Mouse (Mus musculus) heart, embryonic 13.5 days (tissue): ENCODE measurements around the gene Acss2. TPM values are rescaled to one million over a fixed set of nuclear protein-coding genes. Genes with fewer than 3 reads are reported as not detected.
"Not testable (repeated sequence)": the region's sequence is repeated elsewhere in the genome, so short reads cannot be mapped to it uniquely, and the experiment has no call there.

Source experiments
- ATAC-seq: fragments of 200-750 bp; cut with Nextera tagmentation; 2 replicates; pipeline ENCODE4 v1.8.0; 2017; ENCODE audit warnings: moderate TSS enrichment; ENCODE audit not compliant: insufficient number of reproducible peaks, low FRiP score, low TSS enrichment; ENCODE audit errors: extremely low read depth
- H3K27ac ChIP-seq: fragments of 300-500 bp; sonication (generic); replicated peaks from 2 replicates; pipeline ENCODE4 v1.5.1; 2015; ENCODE audit warnings: moderate library complexity, mild to moderate bottlenecking, inconsistent platforms
- H3K27me3 ChIP-seq: fragments of 300-500 bp; sonication (generic); replicated peaks from 2 replicates; pipeline ENCODE4 v1.6.1; 2015; ENCODE audit warnings: mild to moderate bottlenecking, inconsistent platforms
- H3K36me3 ChIP-seq: fragments of 300-500 bp; sonication (generic); 2 replicates; pipeline ENCODE4 v1.6.1; 2015; ENCODE audit warnings: mild to moderate bottlenecking, inconsistent platforms
- H3K4me1 ChIP-seq: fragments of 300-500 bp; sonication (generic); 2 replicates; pipeline ENCODE4 v1.6.1; 2015; ENCODE audit warnings: inconsistent platforms
- H3K4me2 ChIP-seq: fragments of 300-500 bp; sonication (generic); 2 replicates; pipeline ENCODE4 v1.6.1; 2015; ENCODE audit warnings: inconsistent platforms, mild to moderate bottlenecking, moderate library complexity
- H3K4me3 ChIP-seq: fragments of 300-500 bp; sonication (generic); 2 replicates; pipeline ENCODE4 v1.5.1; 2015; ENCODE audit warnings: moderate library complexity, mild to moderate bottlenecking, inconsistent platforms
- H3K9ac ChIP-seq: fragments of 300-500 bp; sonication (generic); 2 replicates; pipeline ENCODE4 v1.6.1; 2015; ENCODE audit warnings: inconsistent platforms, mild to moderate bottlenecking, moderate library complexity
- H3K9me3 ChIP-seq: fragments of 300-500 bp; sonication (generic); 2 replicates; pipeline ENCODE4 v1.6.1; 2016; ENCODE audit warnings: inconsistent platforms
- WGBS: fragments of 180-500 bp; shearing (Covaris S2); methylation state at CpG from one replicate; pipeline ENCODE4 v1.1.7; 2015; ENCODE audit warnings: mixed read lengths; 5-methylcytosine and 5-hydroxymethylcytosine counted together
- polyA plus RNA-seq: library from polyadenylated mRNA; unstranded; fragments of >200 nt; fragmentation: Nextera tagmentation; extraction: Ambion mirVana; gene quantifications from 2 replicates; pipeline ENCODE4 v1.2.1, GENCODE M21; 2015

The Acss2 gene
- polyA plus RNA-seq, 1 experiment from 2014 or later, result 13.1 TPM

GRCm38 (mm10) chr2:155512479-155512878 lies 5.3 kb upstream of the Acss2 start:
- 53% methylated on average over 4 of the region's 4 CpGs for WGBS
- Histone ChIP-seq H3K4me3 (no peak overlapping the region), H3K36me3 (no peaks in the 10 kb centered on the region), H3K9me3 (no peaks in the 10 kb centered on the region), H3K9ac (no peak overlapping the region), H3K27ac (no peak overlapping the region), H3K27me3 (peaks cover 30% of the 10 kb centered on the region), H3K4me1 (peaks cover 21% of the 10 kb centered on the region), H3K4me2 (no peak overlapping the region)
- ATAC-seq, result no peak

DNA sequence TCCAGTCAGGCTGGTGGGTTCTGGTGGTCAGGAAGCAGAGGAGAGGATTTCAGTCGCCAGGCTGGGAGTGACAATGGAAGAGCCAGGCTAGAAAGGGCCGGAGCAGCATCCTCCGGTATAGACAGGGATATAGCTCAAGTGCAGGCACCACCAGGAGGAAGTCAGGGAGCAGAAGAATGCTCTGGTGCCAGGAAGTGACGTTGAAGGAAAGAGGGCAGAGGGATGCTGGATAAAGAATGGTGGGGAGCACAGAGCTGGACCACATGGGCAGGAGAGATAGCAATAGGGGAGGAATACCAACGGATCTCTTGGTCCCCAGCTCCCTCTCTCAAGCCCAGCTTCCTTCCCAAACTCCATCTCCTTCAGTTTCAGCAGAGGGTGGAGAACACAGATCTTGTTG lies 4.2 kb upstream of the Acss2 start:
- no peak overlapping the region for H3K4me2 ChIP-seq
- 57% methylated on average over 5 of the region's 5 CpGs for WGBS

GRCm38 (mm10) chr2:155514666-155515065 lies 3.1 kb upstream of the Acss2 start:
- Histone ChIP-seq H3K4me1 (peaks cover 22% of the 10 kb centered on the region), H3K4me2 (peak overlapping the region; percentile 71)
- no peak for ATAC-seq

More for the DNA sequence above, 4.2 kb upstream of the Acss2 start:
- H3K9ac ChIP-seq, result no peak overlapping the region
- no peak for ATAC-seq
- no peak overlapping the region for H3K4me3 ChIP-seq
- no peak overlapping the region for H3K27ac ChIP-seq
- H3K9me3 ChIP-seq, result no peaks in the 10 kb centered on the region
- peaks cover 30% of the 10 kb centered on the region for H3K27me3 ChIP-seq
- peaks cover 17% of the 10 kb centered on the region for H3K4me1 ChIP-seq
- H3K36me3 ChIP-seq, result no peaks in the 10 kb centered on the region

DNA sequence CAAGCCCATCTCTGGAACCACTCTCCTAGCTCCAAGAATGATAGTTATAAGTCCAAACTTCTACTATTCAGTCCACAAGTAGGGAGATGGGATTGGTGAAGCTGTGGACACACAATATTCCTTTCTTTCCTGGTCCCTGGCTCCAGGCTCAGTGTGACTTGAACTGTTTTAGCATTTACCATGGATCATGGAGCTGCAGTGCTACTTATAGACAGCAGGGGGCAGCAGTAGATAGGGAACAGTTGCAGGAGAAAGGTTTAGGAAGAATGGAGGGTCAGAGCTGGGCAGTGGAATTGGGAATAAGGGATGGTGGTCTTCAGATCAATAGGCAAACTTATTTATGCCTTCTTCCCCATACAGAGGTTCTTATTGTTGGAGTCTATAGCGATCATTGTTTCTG lies 1.8 kb upstream of the Acss2 start:
- Histone ChIP-seq H3K4me3 (no peak overlapping the region), H3K9me3 (no peaks in the 10 kb centered on the region), H3K4me1 (peaks cover 22% of the 10 kb centered on the region), H3K9ac (no peak overlapping the region), H3K27me3 (peaks cover 30% of the 10 kb centered on the region), H3K36me3 (no peaks in the 10 kb centered on the region), H3K4me2 (no peak overlapping the region), H3K27ac (no peak overlapping the region)
- ATAC-seq, result no peak
- WGBS, result 8% methylated on average over 1 of the region's 1 CpGs

More at GRCm38 (mm10) chr2:155514666-155515065, 3.1 kb upstream of the Acss2 start:
- 2% methylated on average over 23 of the region's 23 CpGs for WGBS
- no peaks in the 10 kb centered on the region for H3K36me3 ChIP-seq
- H3K27ac ChIP-seq, result no peak overlapping the region
- no peaks in the 10 kb centered on the region for H3K9me3 ChIP-seq
- peak overlapping the region; percentile 48 for H3K4me3 ChIP-seq
- H3K27me3 ChIP-seq, result peaks cover 30% of the 10 kb centered on the region
- H3K9ac ChIP-seq, result peak overlapping the region; percentile 72

DNA sequence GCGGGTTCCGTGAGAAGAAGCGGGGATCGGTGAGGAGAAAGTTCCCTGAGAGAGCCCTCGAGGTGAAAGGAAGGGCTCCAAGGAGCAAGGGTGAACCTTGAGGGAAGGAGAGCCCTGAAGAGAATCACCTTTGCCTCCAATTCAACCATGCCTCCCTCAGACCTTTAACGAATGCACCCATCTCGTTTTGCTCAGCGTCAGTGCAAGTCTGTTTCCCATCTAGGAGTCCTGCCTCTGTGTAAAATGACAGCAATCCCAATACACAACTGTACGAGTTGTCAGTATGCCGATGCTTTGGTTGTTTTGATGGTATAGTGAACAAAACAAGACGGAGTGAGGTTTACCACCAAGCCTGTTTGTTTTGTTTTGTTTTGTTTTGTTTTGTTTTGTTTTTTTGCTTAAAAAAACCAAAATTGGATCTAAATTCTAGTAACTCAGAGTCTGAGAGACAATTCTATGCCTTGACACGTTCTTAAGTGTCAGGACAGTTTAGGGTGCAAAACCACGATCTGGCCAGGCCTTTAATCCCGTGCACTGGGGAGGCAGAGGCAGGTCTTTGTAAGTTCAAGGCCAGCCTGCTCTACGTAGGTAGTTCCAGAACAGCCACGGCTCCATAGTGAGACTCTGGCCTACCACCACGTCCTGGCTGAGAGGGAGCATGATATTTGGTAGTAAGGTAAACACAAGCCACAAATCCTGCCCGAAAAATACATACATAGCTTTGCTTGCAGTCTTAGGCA lies 953 bp downstream of the Acss2 start:
- Histone ChIP-seq H3K9ac (peak overlapping the region; percentile 81), H3K9me3 (no peaks in the 10 kb centered on the region), H3K36me3 (no peaks in the 10 kb centered on the region), H3K4me2 (peak overlapping the region; percentile 85), H3K4me3 (peak overlapping the region; percentile 81), H3K27me3 (peaks cover 19% of the 10 kb centered on the region), H3K27ac (peak overlapping the region; percentile 74), H3K4me1 (peaks cover 22% of the 10 kb centered on the region)
- no peak for ATAC-seq
- WGBS, result 25% methylated on average over 18 of the region's 18 CpGs

- H3K4me1 ChIP-seq, result peaks cover 4% of the 10 kb centered on the region
- H3K36me3 ChIP-seq, result no peaks in the 10 kb centered on the region
- WGBS, result 45% methylated on average over 5 of the region's 5 CpGs
- no peak overlapping the region for H3K4me3 ChIP-seq
- H3K9ac ChIP-seq, result no peak overlapping the region
- no peak overlapping the region for H3K27ac ChIP-seq
- H3K4me2 ChIP-seq, result no peak overlapping the region
- H3K9me3 ChIP-seq, result no peaks in the 10 kb centered on the region
- H3K27me3 ChIP-seq, result no peaks in the 10 kb centered on the region
- ATAC-seq, result no peak
Measured at GRCm38 (mm10) chr2:155523706-155524105, 6.0 kb downstream of the Acss2 start.

DNA sequence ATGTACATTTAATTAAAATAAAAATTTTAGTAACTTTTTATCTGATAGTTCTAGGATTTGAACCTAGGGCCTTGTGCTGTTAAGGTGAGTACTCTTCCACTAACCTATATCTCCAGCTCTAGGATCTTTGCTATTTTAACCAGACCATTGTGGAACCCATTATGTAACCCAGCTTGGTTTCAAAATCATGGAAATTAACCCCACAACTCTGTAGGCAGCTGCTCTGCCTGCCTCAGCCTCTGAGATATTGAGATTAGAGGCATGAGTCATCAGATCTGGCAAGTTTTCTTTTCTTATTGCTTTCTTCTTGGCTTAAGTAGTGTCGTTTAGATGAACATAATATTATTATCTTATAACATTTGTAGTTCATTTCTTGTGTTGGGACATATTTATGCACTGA lies 6.6 kb downstream of the Acss2 start:
- Histone ChIP-seq H3K9ac (no peak overlapping the region), H3K4me1 (no peaks in the 10 kb centered on the region), H3K4me3 (no peak overlapping the region), H3K36me3 (no peaks in the 10 kb centered on the region), H3K9me3 (no peaks in the 10 kb centered on the region), H3K4me2 (no peak overlapping the region), H3K27me3 (no peaks in the 10 kb centered on the region), H3K27ac (no peak overlapping the region)
- 53% methylated on average over 1 of the region's 1 CpGs for WGBS
- no peak for ATAC-seq

DNA sequence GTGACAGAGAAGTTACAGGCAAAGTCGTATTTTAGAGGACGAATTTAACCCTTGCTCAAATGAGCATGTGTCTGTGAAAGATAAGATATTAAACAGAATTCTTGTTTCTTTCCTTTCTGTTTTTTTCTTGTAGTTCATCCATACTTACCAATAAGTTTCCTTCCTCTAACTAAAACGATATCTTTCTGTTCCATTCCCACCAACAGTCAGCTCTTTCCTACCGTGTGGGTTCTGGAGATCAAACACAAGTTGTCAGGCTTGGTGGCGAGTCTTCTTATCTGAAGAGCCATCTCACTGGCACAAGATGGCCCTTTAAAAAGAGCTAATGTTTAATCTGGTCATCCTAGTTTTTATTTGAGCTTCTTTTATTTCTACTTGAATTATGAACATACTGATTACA lies 9.6 kb downstream of the Acss2 start:
- H3K36me3 ChIP-seq, result no peaks in the 10 kb centered on the region
- ATAC-seq, result no peak
- H3K27ac ChIP-seq, result no peak overlapping the region
- no peaks in the 10 kb centered on the region for H3K9me3 ChIP-seq
- WGBS, result 54% methylated on average over 5 of the region's 5 CpGs
- no peak overlapping the region for H3K9ac ChIP-seq
- H3K4me1 ChIP-seq, result no peaks in the 10 kb centered on the region
- no peaks in the 10 kb centered on the region for H3K27me3 ChIP-seq
- no peak overlapping the region for H3K4me2 ChIP-seq
- H3K4me3 ChIP-seq, result no peak overlapping the region

DNA sequence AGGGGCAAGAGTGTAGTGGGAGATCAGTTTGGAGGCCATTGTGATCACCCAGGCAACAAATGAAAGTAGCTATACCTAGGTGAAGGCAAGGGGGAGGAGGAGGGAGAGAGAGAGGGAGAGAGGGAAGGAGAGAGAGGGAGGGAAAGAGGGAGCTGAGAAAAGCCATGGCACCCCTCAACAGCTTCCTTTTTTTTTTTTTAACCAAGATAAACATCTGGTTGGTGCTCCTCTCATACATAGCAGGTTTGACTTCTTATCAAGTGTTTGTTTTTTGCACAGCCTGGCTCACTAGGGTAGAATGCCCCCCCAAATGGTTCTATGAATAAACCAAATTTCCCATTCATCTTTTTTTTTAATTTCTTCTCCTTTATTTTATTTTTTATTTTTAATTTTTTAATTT lies 18.5 kb downstream of the Acss2 start:
- no peak for ATAC-seq

DNA sequence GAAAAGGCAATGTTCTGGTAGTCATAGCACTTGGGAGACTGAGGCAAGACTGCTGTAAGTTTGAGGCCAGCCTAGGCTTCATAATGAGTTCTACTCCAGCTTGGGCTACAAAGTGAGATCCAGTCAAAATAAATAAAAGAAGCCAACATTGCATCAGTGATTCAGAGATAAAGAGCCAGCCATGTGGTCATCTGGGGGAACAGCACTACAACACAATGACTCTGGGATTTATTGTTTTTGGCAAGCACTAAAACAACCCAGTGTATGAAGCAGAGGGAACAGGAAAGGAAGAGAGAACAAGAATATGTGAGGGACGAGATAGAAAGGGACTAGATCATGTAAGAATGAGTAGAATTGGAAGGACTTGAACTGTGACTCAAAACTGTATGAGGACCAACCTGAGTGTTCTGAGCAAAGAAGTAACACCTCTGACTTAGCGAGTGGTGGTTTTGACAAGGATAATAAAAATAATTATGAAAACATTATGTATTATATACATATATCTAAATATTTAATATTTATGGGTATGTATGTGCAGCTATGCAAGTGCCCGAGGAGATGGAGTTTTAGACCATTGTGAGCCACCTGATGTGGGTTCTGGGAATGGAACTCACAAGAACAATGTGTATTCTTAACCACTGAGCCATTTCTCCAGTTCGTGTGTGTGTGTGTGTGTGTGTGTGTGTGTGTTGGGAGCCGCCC lies 20.2 kb downstream of the Acss2 start:
- H3K36me3 ChIP-seq, result no peaks in the 10 kb centered on the region
- H3K4me3 ChIP-seq, result no peak overlapping the region
- ATAC-seq, result no peak
- no peak overlapping the region for H3K9ac ChIP-seq
- H3K9me3 ChIP-seq, result no peaks in the 10 kb centered on the region
- no peaks in the 10 kb centered on the region for H3K27me3 ChIP-seq
- peaks cover 17% of the 10 kb centered on the region for H3K4me1 ChIP-seq
- 62% methylated on average over 5 of the region's 5 CpGs for WGBS
- H3K27ac ChIP-seq, result no peak overlapping the region
- H3K4me2 ChIP-seq, result 0 out of 2 replicates have a peak overlapping the region, but pooled peaks have one; percentile 18

More for the DNA sequence above, 18.5 kb downstream of the Acss2 start:
- H3K36me3 ChIP-seq, result no peaks in the 10 kb centered on the region
- no peaks in the 10 kb centered on the region for H3K9me3 ChIP-seq
- no peak overlapping the region for H3K4me2 ChIP-seq
- H3K9ac ChIP-seq, result no peak overlapping the region
- H3K4me3 ChIP-seq, result no peak overlapping the region
- H3K27ac ChIP-seq, result no peak overlapping the region
- no peaks in the 10 kb centered on the region for H3K27me3 ChIP-seq
- peaks cover 8% of the 10 kb centered on the region for H3K4me1 ChIP-seq

- ATAC-seq, H3K27ac ChIP-seq, H3K9me3 ChIP-seq, H3K9ac ChIP-seq, H3K36me3 ChIP-seq, H3K27me3 ChIP-seq: not testable (repeated sequence)
- Histone ChIP-seq H3K4me3 (peak overlapping the region; percentile 22), H3K4me1 (peaks cover 20% of the 10 kb centered on the region), H3K4me2 (0 out of 2 replicates have a peak overlapping the region, but pooled peaks have one; percentile 18)
- WGBS, result 78% methylated on average over 19 of the region's 19 CpGs
Measured at GRCm38 (mm10) chr2:155538463-155539057, 20.8 kb downstream of the Acss2 start.
